Mouse (Mus musculus): ENCODE data around the gene Abhd6. TPM values are rescaled to one million over a fixed set of nuclear protein-coding genes. Genes with fewer than 3 reads are reported as not detected.

Abhd6 gene
- polyA plus RNA-seq, 1 experiment from 2014 or later = 15.5 TPM

DNA sequence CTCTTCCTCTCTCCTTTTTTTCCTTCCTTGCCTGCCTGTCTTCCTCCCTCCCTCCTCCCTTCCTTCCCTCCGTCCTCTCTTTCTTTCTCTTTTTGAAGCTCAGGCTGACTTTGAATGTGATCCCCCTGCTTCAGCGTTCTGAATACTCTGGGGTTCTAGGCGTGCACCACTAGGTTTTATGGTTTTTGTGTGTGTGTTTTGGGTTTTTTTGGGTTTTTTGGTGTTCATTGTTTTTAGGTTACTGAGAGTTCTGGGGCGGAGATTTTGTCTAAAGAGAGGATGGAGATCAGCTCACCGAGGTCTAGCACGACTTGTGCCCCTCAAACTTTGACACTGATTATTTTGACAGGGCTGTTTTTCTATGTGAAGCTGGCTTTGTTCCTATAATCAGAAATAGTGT, 9.2 kb downstream of the Abhd6 start:
- Histone ChIP-seq H3K9ac (ENCODE audit: low read length) (no peak overlapping the region), H3K4me2 (ENCODE audit: low read length) (no peak overlapping the region), H3K4me3 (ENCODE audit: low read depth, low read length) (no peak overlapping the region), H3K27ac (ENCODE audit: low read depth) (no peak overlapping the region), H3K9me3 (ENCODE audit: control insufficient read depth, low read length) (no peaks in the 10 kb centered on the region), H3K27me3 (replicated peaks; ENCODE audit: control insufficient read depth, insufficient read depth, low read length) (no peaks in the 10 kb centered on the region), H3K36me3 (ENCODE audit: control insufficient read depth, insufficient read depth, low read length) (no peaks in the 10 kb centered on the region), H3K4me1 (replicated peaks; ENCODE audit: control insufficient read depth, insufficient read depth, low read length) (no peaks in the 10 kb centered on the region)
- no peak for ATAC-seq (replicated peaks; ENCODE audit: low FRiP score, low TSS enrichment, low read depth)
- no peak for DNase-seq (ENCODE audit: low spot score)
- WGBS = 84% methylated on average over 6 of the region's 6 CpGs

DNA sequence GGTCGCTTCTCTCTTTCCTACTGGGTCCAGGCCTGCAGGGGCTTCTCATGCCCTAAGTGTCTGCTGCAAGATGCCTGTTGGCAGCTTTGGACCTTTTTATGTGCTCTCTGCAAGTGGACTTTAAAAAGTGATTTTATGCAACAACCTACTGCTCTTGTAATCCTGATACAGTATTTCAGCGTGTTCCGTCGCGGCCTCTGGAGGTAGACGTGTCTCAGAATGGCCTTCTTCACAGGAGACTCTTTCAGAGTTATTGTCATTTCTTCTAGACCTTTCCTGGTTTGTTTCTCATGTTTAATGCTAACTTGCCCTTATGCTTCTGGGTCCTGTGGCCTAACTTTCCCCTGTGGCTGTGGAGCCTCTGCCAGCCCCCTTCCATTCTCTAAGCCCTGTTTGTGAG, 13.1 kb downstream of the Abhd6 start:
- no peak overlapping the region for H3K4me3 ChIP-seq (ENCODE audit: low read depth, low read length)
- H3K9ac ChIP-seq (ENCODE audit: low read length) = no peak overlapping the region
- no peak overlapping the region for H3K27ac ChIP-seq (ENCODE audit: low read depth)
- DNase-seq (ENCODE audit: low spot score) = no peak
- ATAC-seq (replicated peaks; ENCODE audit: low FRiP score, low TSS enrichment, low read depth) = no peak
- H3K27me3 ChIP-seq (replicated peaks; ENCODE audit: control insufficient read depth, insufficient read depth, low read length) = no peaks in the 10 kb centered on the region
- H3K4me1 ChIP-seq (replicated peaks; ENCODE audit: control insufficient read depth, insufficient read depth, low read length) = no peaks in the 10 kb centered on the region
- H3K4me2 ChIP-seq (ENCODE audit: low read length) = no peak overlapping the region
- 90% methylated on average over 6 of the region's 6 CpGs for WGBS
- H3K9me3 ChIP-seq (ENCODE audit: control insufficient read depth, low read length) = no peaks in the 10 kb centered on the region
- H3K36me3 ChIP-seq (ENCODE audit: control insufficient read depth, insufficient read depth, low read length) = no peaks in the 10 kb centered on the region

DNA sequence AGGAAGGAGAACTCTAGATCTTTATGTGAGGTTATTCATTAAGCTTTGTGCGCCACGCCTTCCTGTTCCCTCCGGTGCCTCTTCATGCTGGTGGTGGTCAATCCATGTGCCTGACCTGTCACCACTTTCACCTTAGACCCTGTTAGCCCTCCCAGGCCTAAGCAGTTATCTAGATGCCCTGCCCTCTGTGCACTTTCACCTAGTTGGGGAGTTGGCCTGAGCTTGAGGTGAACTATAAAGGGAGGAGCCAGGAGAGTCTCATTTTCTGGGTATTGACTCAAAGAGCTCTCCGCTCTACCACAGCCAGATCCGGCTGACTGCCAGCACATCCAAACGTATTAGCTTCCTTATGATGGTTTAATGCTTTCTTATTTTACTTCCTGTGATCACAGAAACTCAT, 13.6 kb downstream of the Abhd6 start:
- H3K9ac ChIP-seq (ENCODE audit: low read length) = no peak overlapping the region
- no peaks in the 10 kb centered on the region for H3K9me3 ChIP-seq (ENCODE audit: control insufficient read depth, low read length)
- no peak overlapping the region for H3K27ac ChIP-seq (ENCODE audit: low read depth)
- ATAC-seq (replicated peaks; ENCODE audit: low FRiP score, low TSS enrichment, low read depth) (peak; percentile 81), DNase-seq (ENCODE audit: low spot score) (peak; percentile 57)
- H3K4me3 ChIP-seq (ENCODE audit: low read depth, low read length) = no peak overlapping the region
- H3K4me2 ChIP-seq (ENCODE audit: low read length) = no peak overlapping the region
- H3K36me3 ChIP-seq (ENCODE audit: control insufficient read depth, insufficient read depth, low read length) = no peaks in the 10 kb centered on the region
- H3K27me3 ChIP-seq (replicated peaks; ENCODE audit: control insufficient read depth, insufficient read depth, low read length) = no peaks in the 10 kb centered on the region
- WGBS = 76% methylated on average over 6 of the region's 6 CpGs
- no peaks in the 10 kb centered on the region for H3K4me1 ChIP-seq (replicated peaks; ENCODE audit: control insufficient read depth, insufficient read depth, low read length)

DNA sequence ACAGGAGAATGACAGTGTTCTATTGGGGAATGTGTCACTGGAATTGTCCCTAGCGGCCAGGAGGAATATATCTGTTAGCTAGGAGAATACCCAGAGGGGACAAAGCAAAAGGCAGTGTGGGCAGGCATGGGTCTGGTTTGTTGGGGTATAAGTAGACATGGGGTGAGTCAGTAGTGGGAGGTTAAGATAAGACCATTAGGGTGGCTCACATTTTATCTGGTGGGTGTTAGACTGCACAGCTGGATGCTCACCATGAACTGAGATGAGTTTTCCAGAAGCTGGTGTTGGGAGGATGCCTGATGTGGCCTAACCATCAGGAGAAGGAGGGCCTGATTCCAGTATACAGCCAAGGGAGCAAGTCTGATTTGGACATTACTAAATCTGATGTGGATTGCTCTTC, 14.2 kb downstream of the Abhd6 start:
- Histone ChIP-seq H3K27me3 (replicated peaks; ENCODE audit: control insufficient read depth, insufficient read depth, low read length) (no peaks in the 10 kb centered on the region), H3K9me3 (ENCODE audit: control insufficient read depth, low read length) (no peaks in the 10 kb centered on the region), H3K4me3 (ENCODE audit: low read depth, low read length) (no peak overlapping the region), H3K4me2 (ENCODE audit: low read length) (no peak overlapping the region), H3K9ac (ENCODE audit: low read length) (no peak overlapping the region), H3K4me1 (replicated peaks; ENCODE audit: control insufficient read depth, insufficient read depth, low read length) (no peaks in the 10 kb centered on the region), H3K36me3 (ENCODE audit: control insufficient read depth, insufficient read depth, low read length) (no peaks in the 10 kb centered on the region), H3K27ac (ENCODE audit: low read depth) (no peak overlapping the region)
- DNase-seq (ENCODE audit: low spot score) (no peak), ATAC-seq (replicated peaks; ENCODE audit: low FRiP score, low TSS enrichment, low read depth) (no peak)
- WGBS = 85% methylated on average over 1 of the region's 1 CpGs

DNA sequence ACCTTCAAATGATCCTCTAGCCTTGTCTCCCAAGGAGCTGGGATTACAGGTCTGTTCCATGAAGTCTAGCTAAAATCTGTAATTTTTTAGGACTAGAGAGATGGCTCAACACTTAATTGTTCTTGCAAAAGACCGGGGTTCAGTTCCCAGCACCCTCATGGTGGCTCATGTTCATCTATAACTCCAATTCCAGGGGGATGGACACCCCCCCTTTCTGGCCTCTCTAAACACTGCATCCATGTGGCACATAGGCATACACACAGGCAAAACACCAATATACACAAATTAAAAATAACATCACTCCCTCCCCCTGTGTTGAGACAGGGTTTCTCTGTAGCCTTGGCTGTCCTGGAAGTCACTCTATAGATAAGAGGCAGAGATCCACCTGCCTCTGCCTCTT, 17.3 kb downstream of the Abhd6 start:
- Histone ChIP-seq H3K9ac (ENCODE audit: low read length) (no peak overlapping the region), H3K9me3 (ENCODE audit: control insufficient read depth, low read length) (no peaks in the 10 kb centered on the region), H3K36me3 (ENCODE audit: control insufficient read depth, insufficient read depth, low read length) (no peaks in the 10 kb centered on the region), H3K27me3 (replicated peaks; ENCODE audit: control insufficient read depth, insufficient read depth, low read length) (no peaks in the 10 kb centered on the region), H3K4me1 (replicated peaks; ENCODE audit: control insufficient read depth, insufficient read depth, low read length) (no peaks in the 10 kb centered on the region), H3K4me2 (ENCODE audit: low read length) (no peak overlapping the region), H3K27ac (ENCODE audit: low read depth) (no peak overlapping the region), H3K4me3 (ENCODE audit: low read depth, low read length) (no peak overlapping the region)
- ATAC-seq (replicated peaks; ENCODE audit: low FRiP score, low TSS enrichment, low read depth) = no peak
- no peak for DNase-seq (ENCODE audit: low spot score)
- WGBS = 100% methylated on average over 1 of the region's 1 CpGs

DNA sequence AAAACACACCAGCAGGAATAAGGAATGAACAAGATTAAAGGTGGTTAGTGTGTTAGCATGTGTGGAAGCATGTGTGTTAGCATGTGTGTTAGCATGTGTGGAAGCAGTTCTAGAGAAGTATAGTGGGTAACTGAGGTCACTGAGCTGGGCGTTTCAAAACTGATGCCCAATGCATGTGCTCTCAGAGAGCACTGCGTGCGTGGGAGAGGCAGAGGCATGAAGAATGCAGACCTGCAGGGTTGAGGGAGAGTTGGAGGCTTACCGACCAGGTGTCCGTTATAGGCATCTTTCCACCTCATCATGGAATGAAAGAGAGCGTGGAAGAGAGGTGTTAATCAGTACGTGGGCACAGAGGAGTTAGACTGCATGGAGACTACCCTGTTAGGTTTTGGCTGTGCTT, 17.8 kb downstream of the Abhd6 start:
- no peaks in the 10 kb centered on the region for H3K9me3 ChIP-seq (ENCODE audit: control insufficient read depth, low read length)
- no peak overlapping the region for H3K4me3 ChIP-seq (ENCODE audit: low read depth, low read length)
- no peaks in the 10 kb centered on the region for H3K4me1 ChIP-seq (replicated peaks; ENCODE audit: control insufficient read depth, insufficient read depth, low read length)
- H3K27me3 ChIP-seq (replicated peaks; ENCODE audit: control insufficient read depth, insufficient read depth, low read length) = no peaks in the 10 kb centered on the region
- no peaks in the 10 kb centered on the region for H3K36me3 ChIP-seq (ENCODE audit: control insufficient read depth, insufficient read depth, low read length)
- WGBS = 82% methylated on average over 7 of the region's 7 CpGs
- no peak overlapping the region for H3K9ac ChIP-seq (ENCODE audit: low read length)
- DNase-seq (ENCODE audit: low spot score) = no peak
- no peak for ATAC-seq (replicated peaks; ENCODE audit: low FRiP score, low TSS enrichment, low read depth)
- H3K27ac ChIP-seq (ENCODE audit: low read depth) = no peak overlapping the region
- no peak overlapping the region for H3K4me2 ChIP-seq (ENCODE audit: low read length)

DNA sequence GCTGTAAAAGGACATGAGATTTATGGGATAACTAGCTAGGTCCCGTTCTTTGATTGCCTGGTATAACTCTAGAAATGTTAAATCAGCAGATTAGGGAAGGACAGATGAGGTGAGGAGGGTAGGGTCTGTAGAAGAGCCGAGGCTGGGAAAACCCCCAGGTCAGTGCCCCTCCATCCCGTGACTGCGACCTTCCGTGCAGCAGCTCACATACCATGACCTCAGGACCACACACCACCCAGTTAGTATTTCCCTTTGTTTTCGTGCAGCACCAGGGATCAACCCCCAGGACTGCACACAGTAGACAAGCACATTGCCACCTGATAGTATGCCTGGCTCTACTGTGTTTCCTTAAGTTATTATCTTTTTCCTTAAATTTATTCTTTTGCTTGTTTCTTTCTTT, 21.8 kb downstream of the Abhd6 start:
- Histone ChIP-seq H3K4me2 (ENCODE audit: low read length) (no peak overlapping the region), H3K4me1 (replicated peaks; ENCODE audit: control insufficient read depth, insufficient read depth, low read length) (no peaks in the 10 kb centered on the region), H3K4me3 (ENCODE audit: low read depth, low read length) (no peak overlapping the region), H3K36me3 (ENCODE audit: control insufficient read depth, insufficient read depth, low read length) (no peaks in the 10 kb centered on the region; the same call in 1 of the 2 replicates), H3K9ac (ENCODE audit: low read length) (no peak overlapping the region), H3K9me3 (ENCODE audit: control insufficient read depth, low read length) (no peaks in the 10 kb centered on the region), H3K27ac (ENCODE audit: low read depth) (no peak overlapping the region), H3K27me3 (replicated peaks; ENCODE audit: control insufficient read depth, insufficient read depth, low read length) (no peaks in the 10 kb centered on the region)
- no peak for DNase-seq (ENCODE audit: low spot score)
- WGBS = 37% methylated on average over 6 of the region's 6 CpGs
- ATAC-seq (replicated peaks; ENCODE audit: low FRiP score, low TSS enrichment, low read depth) = no peak

DNA sequence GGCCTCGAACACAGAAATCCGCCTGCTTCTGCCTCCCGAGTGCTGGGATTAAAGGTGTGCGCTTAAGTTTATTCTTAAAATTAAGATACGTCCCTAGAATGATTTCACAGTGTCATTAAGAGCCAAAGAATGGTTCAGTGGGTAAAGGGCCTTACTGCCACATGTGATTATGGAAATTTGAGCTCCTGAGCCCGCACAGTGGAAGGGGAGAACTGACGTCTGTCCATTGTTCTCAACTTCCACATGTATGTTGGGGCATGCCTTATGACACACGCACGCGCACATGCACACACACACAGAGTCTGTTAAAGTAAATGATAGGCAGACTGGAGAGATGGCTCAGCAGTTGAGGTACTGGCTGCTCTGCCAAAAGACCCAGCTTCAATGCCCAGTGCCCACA, 22.2 kb downstream of the Abhd6 start:
- no peaks in the 10 kb centered on the region; the same call in 1 of the 2 replicates for H3K36me3 ChIP-seq (ENCODE audit: control insufficient read depth, insufficient read depth, low read length)
- no peak overlapping the region for H3K4me3 ChIP-seq (ENCODE audit: low read depth, low read length)
- DNase-seq (ENCODE audit: low spot score) (no peak), ATAC-seq (replicated peaks; ENCODE audit: low FRiP score, low TSS enrichment, low read depth) (no peak)
- 93% methylated on average over 10 of the region's 10 CpGs for WGBS
- no peak overlapping the region for H3K4me2 ChIP-seq (ENCODE audit: low read length)
- H3K27ac ChIP-seq (ENCODE audit: low read depth) = no peak overlapping the region
- H3K27me3 ChIP-seq (replicated peaks; ENCODE audit: control insufficient read depth, insufficient read depth, low read length) = no peaks in the 10 kb centered on the region
- no peak overlapping the region for H3K9ac ChIP-seq (ENCODE audit: low read length)
- H3K9me3 ChIP-seq (ENCODE audit: control insufficient read depth, low read length) = no peaks in the 10 kb centered on the region
- H3K4me1 ChIP-seq (replicated peaks; ENCODE audit: control insufficient read depth, insufficient read depth, low read length) = no peaks in the 10 kb centered on the region

DNA sequence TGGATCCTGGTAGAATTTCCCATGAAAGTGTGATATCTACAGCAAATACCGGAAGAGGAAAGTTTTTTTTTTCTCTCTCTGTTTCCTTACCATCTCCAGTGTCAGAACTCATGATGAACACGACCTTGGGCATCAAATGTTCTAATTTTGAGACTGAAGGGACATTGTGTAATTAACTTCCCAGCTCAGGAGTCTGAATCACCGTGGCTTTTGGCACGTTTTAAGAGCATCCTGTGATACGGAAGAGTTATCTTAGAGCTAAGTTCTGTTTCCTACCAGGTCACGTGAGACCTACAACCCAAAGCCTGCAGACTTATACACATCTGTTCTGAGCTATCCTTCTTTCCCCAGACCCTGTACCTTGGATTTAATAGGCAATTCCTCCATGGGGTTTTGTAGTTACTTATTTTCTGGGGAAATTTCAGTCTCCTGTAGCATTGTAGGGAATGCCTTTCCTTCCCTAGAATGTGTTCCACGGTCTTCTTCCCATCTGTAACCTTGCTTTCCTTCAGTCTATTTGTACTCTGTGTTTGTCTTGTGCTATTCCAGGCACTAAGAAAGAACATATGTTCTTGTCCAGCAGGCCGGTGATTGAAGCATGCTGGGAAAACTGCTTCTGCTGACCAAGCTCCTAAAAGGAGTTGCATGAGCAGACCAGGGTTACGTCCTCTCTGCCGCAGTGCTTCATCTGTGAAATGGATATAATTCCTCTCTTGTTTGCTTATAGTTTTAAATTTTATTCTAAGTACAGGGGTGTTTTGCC, 24.2 kb downstream of the Abhd6 start:
- no peaks in the 10 kb centered on the region for H3K9me3 ChIP-seq (ENCODE audit: control insufficient read depth, low read length)
- no peak overlapping the region for H3K9ac ChIP-seq (ENCODE audit: low read length)
- H3K36me3 ChIP-seq (ENCODE audit: control insufficient read depth, insufficient read depth, low read length) = no peaks in the 10 kb centered on the region; the same call in 1 of the 2 replicates
- H3K4me1 ChIP-seq (replicated peaks; ENCODE audit: control insufficient read depth, insufficient read depth, low read length) = no peaks in the 10 kb centered on the region
- 85% methylated on average over 10 of the region's 10 CpGs for WGBS
- no peak overlapping the region for H3K27ac ChIP-seq (ENCODE audit: low read depth)
- ATAC-seq (replicated peaks; ENCODE audit: low FRiP score, low TSS enrichment, low read depth) (no peak), DNase-seq (ENCODE audit: low spot score) (no peak)
- no peaks in the 10 kb centered on the region for H3K27me3 ChIP-seq (replicated peaks; ENCODE audit: control insufficient read depth, insufficient read depth, low read length)
- no peak overlapping the region for H3K4me3 ChIP-seq (ENCODE audit: low read depth, low read length)
- no peak overlapping the region for H3K4me2 ChIP-seq (ENCODE audit: low read length)
